Mouse (Mus musculus): ENCODE data around the gene Hspa8. TPM values are rescaled to one million over a fixed set of nuclear protein-coding genes. Genes with fewer than 3 reads are reported as not detected.
A peak's percentile ranks its signal among the peaks of the same experiment; 100 is the strongest.

Gene Hspa8
- polyA plus RNA-seq, 1 experiment from 2014 or later = 3,691 TPM

- no peak overlapping the region for H3K4me3 ChIP-seq
- 35% methylated on average over 2 of the region's 2 CpGs for WGBS
- 0 out of 2 replicates have a peak, but pooled peaks cover 5% of the 10 kb centered on the region for H3K4me1 ChIP-seq
- peaks cover 26% of the 10 kb centered on the region for H3K27me3 ChIP-seq (replicated peaks; ENCODE audit: low read depth, poor library complexity, severe bottlenecking)
- H3K36me3 ChIP-seq (replicated peaks) = no peaks in the 10 kb centered on the region
- H3K27ac ChIP-seq (replicated peaks) = no peak overlapping the region
- H3K9me3 ChIP-seq = no peaks in the 10 kb centered on the region
- no peak for DNase-seq (ENCODE audit: low spot score)
These were observed 50.7 kb downstream of the Hspa8 start for GRCm38 (mm10) chr9:40851515-40851914.

GRCm38 (mm10) chr9:40858461-40859160 lies 57.8 kb downstream of the Hspa8 start:
- 7% methylated on average over 21 of the region's 21 CpGs for WGBS
- H3K27ac ChIP-seq (replicated peaks) = peak overlapping the region; percentile 16; the same call in 1 of the 2 replicates
- no peaks in the 10 kb centered on the region for H3K9me3 ChIP-seq
- H3K36me3 ChIP-seq (replicated peaks) = no peaks in the 10 kb centered on the region
- H3K4me1 ChIP-seq = peaks cover 10% of the 10 kb centered on the region
- peak; percentile 47 for DNase-seq (ENCODE audit: low spot score)
- H3K4me3 ChIP-seq = peak overlapping the region; percentile 53
- peaks cover 80% of the 10 kb centered on the region for H3K27me3 ChIP-seq (replicated peaks; ENCODE audit: low read depth, poor library complexity, severe bottlenecking)

- peaks cover 10% of the 10 kb centered on the region for H3K4me1 ChIP-seq
- peak overlapping the region; percentile 53 for H3K4me3 ChIP-seq
- H3K9me3 ChIP-seq = no peaks in the 10 kb centered on the region
- under 1% methylated on average over 9 of the region's 9 CpGs for WGBS
- H3K27me3 ChIP-seq (replicated peaks; ENCODE audit: low read depth, poor library complexity, severe bottlenecking) = peaks cover 77% of the 10 kb centered on the region
- H3K27ac ChIP-seq (replicated peaks) = no peak overlapping the region
- DNase-seq (ENCODE audit: low spot score) = peak; percentile 38
- H3K36me3 ChIP-seq (replicated peaks) = no peaks in the 10 kb centered on the region
These were observed 58.4 kb downstream of the Hspa8 start for GRCm38 (mm10) chr9:40859196-40859595.

Other genes starting within 250 kb of the Hspa8 start
- gene Gm21915, start 130.4 kb upstream of the Hspa8 start, polyA plus RNA-seq (2016; fragmentation: Nextera tagmentation; extraction: Ambion mirVana) = not detected in 2 replicates
- 35.5 and 45.6 TPM in 2 replicates for gene Clmp, start 115.0 kb upstream of the Hspa8 start, polyA plus RNA-seq (2016; fragmentation: Nextera tagmentation; extraction: Ambion mirVana)
- gene Bsx, start 73.1 kb downstream of the Hspa8 start, polyA plus RNA-seq (2016; fragmentation: Nextera tagmentation; extraction: Ambion mirVana) = 0.05 TPM in 1 of 2 replicates, not detected in the other
- 0.05 and 0.28 TPM in 2 replicates for gene Jhy, start 163.1 kb downstream of the Hspa8 start, polyA plus RNA-seq (2016; fragmentation: Nextera tagmentation; extraction: Ambion mirVana)
- 0.05 and 0.09 TPM in 2 replicates for gene Crtam, start 203.6 kb downstream of the Hspa8 start, polyA plus RNA-seq (2016; fragmentation: Nextera tagmentation; extraction: Ambion mirVana)

Measured in embryonic facial prominence, embryonic 10.5 days (tissue).